Mouse (Mus musculus) limb, embryonic 12.5 days (tissue): Measurements from ENCODE around the gene Tcerg1l. TPM values are rescaled to one million over a fixed set of nuclear protein-coding genes. Genes with fewer than 3 reads are reported as not detected.

Source experiments
- ATAC-seq: fragments of 200-750 bp; cut with Nextera tagmentation; 2 replicates; pipeline ENCODE4 v1.8.0; 2017; ENCODE audit warnings: low read depth, moderate TSS enrichment; ENCODE audit not compliant: insufficient number of reproducible peaks, insufficient read depth, low FRiP score, low TSS enrichment
- H3K27ac ChIP-seq: fragments of 300-500 bp; sonication (generic); 2 replicates; pipeline ENCODE4 v1.5.1; 2016; ENCODE audit warnings: mild to moderate bottlenecking, moderate library complexity
- H3K27me3 ChIP-seq: fragments of 300-500 bp; sonication (generic); 2 replicates; pipeline ENCODE4 v1.6.1; 2016; ENCODE audit warnings: mild to moderate bottlenecking, moderate library complexity
- H3K36me3 ChIP-seq: fragments of 300-500 bp; sonication (generic); 2 replicates; pipeline ENCODE4 v1.6.1; 2016; ENCODE audit warnings: mild to moderate bottlenecking, moderate library complexity
- H3K4me1 ChIP-seq: fragments of 300-500 bp; sonication (generic); replicated peaks from 2 replicates; pipeline ENCODE4 v1.6.1; 2016
- H3K4me2 ChIP-seq: fragments of 300-500 bp; sonication (generic); 2 replicates; pipeline ENCODE4 v1.6.1; 2016; ENCODE audit warnings: mild to moderate bottlenecking, moderate library complexity
- H3K4me3 ChIP-seq: fragments of 300-500 bp; sonication (generic); replicated peaks from 2 replicates; pipeline ENCODE4 v1.5.1; 2016; ENCODE audit warnings: mild to moderate bottlenecking
- H3K9ac ChIP-seq: fragments of 300-500 bp; sonication (generic); replicated peaks from 2 replicates; pipeline ENCODE4 v1.6.1; 2016; ENCODE audit warnings: mild to moderate bottlenecking, moderate library complexity
- H3K9me3 ChIP-seq: fragments of 300-500 bp; sonication (generic); 2 replicates; pipeline ENCODE4 v1.6.1; 2016; ENCODE audit warnings: mild to moderate bottlenecking, moderate library complexity
- whole genome bisulfite sequencing: fragments of 180-500 bp; shearing (Covaris S2); methylation state at CpG from one replicate; pipeline ENCODE4 v1.1.7; 2016; 5-methylcytosine and 5-hydroxymethylcytosine counted together
- polyA plus RNA-seq: library from polyadenylated mRNA; unstranded; fragments of >200 nt; fragmentation: Nextera tagmentation; extraction: Ambion mirVana; gene quantifications from 2 replicates; pipeline ENCODE4 v1.2.1, GENCODE M21; 2016

Gene Tcerg1l
- polyA plus RNA-seq, 1 experiment from 2014 or later = 1.8 TPM

GRCm38 (mm10) chr7:138357475-138357874, 40.1 kb downstream of the Tcerg1l start:
- H3K9me3 ChIP-seq = no peaks in the 10 kb centered on the region
- H3K4me1 ChIP-seq = peaks cover 28% of the 10 kb centered on the region
- no peak overlapping the region for H3K27ac ChIP-seq
- no peaks in the 10 kb centered on the region for H3K36me3 ChIP-seq
- WGBS = 60% methylated on average over 8 of the region's 8 CpGs
- H3K4me2 ChIP-seq = no peak overlapping the region
- no peaks in the 10 kb centered on the region for H3K27me3 ChIP-seq
- no peak for ATAC-seq
- H3K9ac ChIP-seq = no peak overlapping the region
- H3K4me3 ChIP-seq = no peak overlapping the region

GRCm38 (mm10) chr7:138356655-138357449, 40.7 kb downstream of the Tcerg1l start:
- no peak overlapping the region for H3K9ac ChIP-seq
- no peak overlapping the region for H3K4me3 ChIP-seq
- H3K4me1 ChIP-seq = peaks cover 28% of the 10 kb centered on the region
- H3K4me2 ChIP-seq = no peak overlapping the region
- peak overlapping the region; percentile 47 for H3K27ac ChIP-seq
- 7% methylated on average over 2 of the region's 2 CpGs for WGBS
- H3K36me3 ChIP-seq = no peaks in the 10 kb centered on the region
- H3K27me3 ChIP-seq = no peaks in the 10 kb centered on the region
- no peaks in the 10 kb centered on the region for H3K9me3 ChIP-seq
- peak; percentile 76 for ATAC-seq

GRCm38 (mm10) chr7:138345451-138345850, 52.1 kb downstream of the Tcerg1l start:
- whole genome bisulfite sequencing = 82% methylated on average over 6 of the region's 6 CpGs

GRCm38 (mm10) chr7:138338451-138338850, 59.1 kb downstream of the Tcerg1l start:
- no peaks in the 10 kb centered on the region for H3K36me3 ChIP-seq
- H3K4me2 ChIP-seq = no peak overlapping the region
- ATAC-seq = no peak
- no peaks in the 10 kb centered on the region for H3K27me3 ChIP-seq
- no peak overlapping the region for H3K9ac ChIP-seq
- no peak overlapping the region for H3K27ac ChIP-seq
- 70% methylated on average over 4 of the region's 4 CpGs for WGBS
- no peaks in the 10 kb centered on the region for H3K4me1 ChIP-seq
- H3K4me3 ChIP-seq = no peak overlapping the region
- no peaks in the 10 kb centered on the region for H3K9me3 ChIP-seq

More at GRCm38 (mm10) chr7:138345451-138345850, 52.1 kb downstream of the Tcerg1l start:
- Histone ChIP-seq H3K9me3 (no peaks in the 10 kb centered on the region), H3K4me2 (no peak overlapping the region), H3K27me3 (no peaks in the 10 kb centered on the region), H3K27ac (no peak overlapping the region), H3K4me1 (no peaks in the 10 kb centered on the region), H3K9ac (no peak overlapping the region), H3K4me3 (no peak overlapping the region), H3K36me3 (no peaks in the 10 kb centered on the region)
- no peak for ATAC-seq

- 40% methylated on average over 5 of the region's 5 CpGs for WGBS
- Histone ChIP-seq H3K4me1 (no peaks in the 10 kb centered on the region), H3K27ac (no peak overlapping the region), H3K4me3 (no peak overlapping the region), H3K27me3 (no peaks in the 10 kb centered on the region), H3K4me2 (no peak overlapping the region), H3K9ac (no peak overlapping the region), H3K36me3 (no peaks in the 10 kb centered on the region), H3K9me3 (no peaks in the 10 kb centered on the region)
- ATAC-seq = no peak
Measured at GRCm38 (mm10) chr7:138337946-138338345, 59.6 kb downstream of the Tcerg1l start.

- no peak for ATAC-seq
- H3K27ac ChIP-seq = no peak overlapping the region
- H3K27me3 ChIP-seq = no peaks in the 10 kb centered on the region
- H3K4me3 ChIP-seq = no peak overlapping the region
- H3K9ac ChIP-seq = no peak overlapping the region
- no peaks in the 10 kb centered on the region for H3K4me1 ChIP-seq
- H3K36me3 ChIP-seq = no peaks in the 10 kb centered on the region
- WGBS = 91% methylated on average over 4 of the region's 4 CpGs
- no peaks in the 10 kb centered on the region for H3K9me3 ChIP-seq
- no peak overlapping the region for H3K4me2 ChIP-seq
Measured at GRCm38 (mm10) chr7:138332504-138333168, 64.9 kb downstream of the Tcerg1l start.

- no peak overlapping the region for H3K4me2 ChIP-seq
- no peak overlapping the region for H3K27ac ChIP-seq
- no peaks in the 10 kb centered on the region for H3K4me1 ChIP-seq
- H3K27me3 ChIP-seq = no peaks in the 10 kb centered on the region
- H3K9me3 ChIP-seq = no peaks in the 10 kb centered on the region
- no peak for ATAC-seq
- no peaks in the 10 kb centered on the region for H3K36me3 ChIP-seq
- no peak overlapping the region for H3K9ac ChIP-seq
- WGBS = 63% methylated on average over 3 of the region's 3 CpGs
- no peak overlapping the region for H3K4me3 ChIP-seq
Measured at GRCm38 (mm10) chr7:138331266-138331665, 66.3 kb downstream of the Tcerg1l start.

GRCm38 (mm10) chr7:138328637-138329036, 68.9 kb downstream of the Tcerg1l start:
- no peaks in the 10 kb centered on the region for H3K9me3 ChIP-seq
- no peak for ATAC-seq
- no peak overlapping the region for H3K27ac ChIP-seq
- no peaks in the 10 kb centered on the region for H3K4me1 ChIP-seq
- H3K4me2 ChIP-seq = no peak overlapping the region
- H3K27me3 ChIP-seq = no peaks in the 10 kb centered on the region
- WGBS = 72% methylated on average over 6 of the region's 6 CpGs
- no peaks in the 10 kb centered on the region for H3K36me3 ChIP-seq
- H3K4me3 ChIP-seq = no peak overlapping the region
- no peak overlapping the region for H3K9ac ChIP-seq

GRCm38 (mm10) chr7:138326760-138327159, 70.8 kb downstream of the Tcerg1l start:
- H3K9me3 ChIP-seq = no peaks in the 10 kb centered on the region
- H3K4me2 ChIP-seq = no peak overlapping the region
- no peaks in the 10 kb centered on the region for H3K4me1 ChIP-seq
- ATAC-seq = no peak
- H3K27me3 ChIP-seq = no peaks in the 10 kb centered on the region
- no peak overlapping the region for H3K27ac ChIP-seq
- no peak overlapping the region for H3K4me3 ChIP-seq
- H3K9ac ChIP-seq = no peak overlapping the region
- 56% methylated on average over 3 of the region's 3 CpGs for WGBS
- no peaks in the 10 kb centered on the region for H3K36me3 ChIP-seq

- Histone ChIP-seq H3K4me1 (no peaks in the 10 kb centered on the region), H3K4me2 (no peak overlapping the region), H3K36me3 (no peaks in the 10 kb centered on the region), H3K27me3 (no peaks in the 10 kb centered on the region), H3K27ac (no peak overlapping the region), H3K9ac (no peak overlapping the region), H3K9me3 (no peaks in the 10 kb centered on the region), H3K4me3 (no peak overlapping the region)
- no peak for ATAC-seq
- 91% methylated on average over 1 of the region's 1 CpGs for WGBS
Measured at GRCm38 (mm10) chr7:138313733-138314132, 83.8 kb downstream of the Tcerg1l start.

GRCm38 (mm10) chr7:138306126-138306525, 91.4 kb downstream of the Tcerg1l start:
- no peaks in the 10 kb centered on the region for H3K36me3 ChIP-seq
- no peak overlapping the region for H3K4me3 ChIP-seq
- ATAC-seq = no peak

More at GRCm38 (mm10) chr7:138306126-138306525, 91.4 kb downstream of the Tcerg1l start:
- H3K4me1 ChIP-seq = no peaks in the 10 kb centered on the region
- H3K9ac ChIP-seq = no peak overlapping the region
- 63% methylated on average over 3 of the region's 3 CpGs for WGBS
- no peaks in the 10 kb centered on the region for H3K27me3 ChIP-seq
- H3K27ac ChIP-seq = no peak overlapping the region
- H3K4me2 ChIP-seq = no peak overlapping the region
- no peaks in the 10 kb centered on the region for H3K9me3 ChIP-seq
